Mouse (Mus musculus) megakaryocyte progenitor cell, adult 5-6 weeks (primary cell): ENCODE measurements around the gene Egln2. TPM values are rescaled to one million over a fixed set of nuclear protein-coding genes. Genes with fewer than 3 reads are reported as not detected.

ENCODE experiments used
- ATAC-seq: replicated peaks from 2 replicates; pipeline ENCODE4 v1.8.0; 2016; ENCODE audit warnings: mild to moderate bottlenecking, moderate TSS enrichment, inconsistent platforms; ENCODE audit not compliant: poor library complexity
- total RNA-seq, 2 experiments: library from RNA; stranded (forward) in 1 of 2; stranded (reverse) in 1 of 2; fragments of 157-497, 149-512 nt in 1 of 2; fragments of 200-1000 nt in 1 of 2; gene quantifications; 2 replicates each; pipeline versions ENCODE4 v1.2.3 to v1.2.4; 2015 to 2017

The Egln2 gene
- total RNA-seq (2015) (7.8 and 7.9 TPM in 2 replicates), total RNA-seq (2017) (26.2 and 26.3 TPM in 2 replicates)

- ATAC-seq, result peak; percentile 66
Observed at GRCm38 (mm10) chr7:27166614-27167474, at the start of gene Egln2. TSS of gene Egln2 (minus strand) at chr7:27166802.

- ATAC-seq, result no peak
Observed at GRCm38 (mm10) chr7:27212626-27213025, 46.0 kb upstream of the Egln2 start.

GRCm38 (mm10) chr7:27203730-27204449 lies 37.3 kb upstream of the Egln2 start:
- no peak for ATAC-seq

GRCm38 (mm10) chr7:27198779-27199178 lies 32.2 kb upstream of the Egln2 start:
- no peak for ATAC-seq

- no peak for ATAC-seq
Observed at GRCm38 (mm10) chr7:27198355-27198754, 31.8 kb upstream of the Egln2 start.

GRCm38 (mm10) chr7:27197634-27198033 lies 31.0 kb upstream of the Egln2 start:
- ATAC-seq, result no peak

- ATAC-seq, result no peak
Observed at GRCm38 (mm10) chr7:27197136-27197535, 30.5 kb upstream of the Egln2 start.

GRCm38 (mm10) chr7:27195681-27196611 lies 29.3 kb upstream of the Egln2 start, which contains the start of the genes BC024978 and Snrpa:
TSS of gene BC024978 (plus strand) at chr7:27195781.
TSS of gene Snrpa (minus strand) at chr7:27196271.
- peak; percentile 91 for ATAC-seq

- ATAC-seq, result no peak
Observed at GRCm38 (mm10) chr7:27193731-27194130, 27.1 kb upstream of the Egln2 start.

GRCm38 (mm10) chr7:27192434-27192833 lies 25.8 kb upstream of the Egln2 start:
- ATAC-seq, result no peak

- ATAC-seq, result peak; percentile 38; the same call in 1 of the 2 replicates
Observed at GRCm38 (mm10) chr7:27189271-27189931, 22.8 kb upstream of the Egln2 start.

- ATAC-seq, result no peak
Observed at GRCm38 (mm10) chr7:27185986-27186385, 19.4 kb upstream of the Egln2 start.

- ATAC-seq, result peak; percentile 96
Observed at GRCm38 (mm10) chr7:27184964-27185363, 18.4 kb upstream of the Egln2 start.

- ATAC-seq, result no peak
Observed at GRCm38 (mm10) chr7:27182498-27182897, 15.9 kb upstream of the Egln2 start.

GRCm38 (mm10) chr7:27180837-27181695 lies 14.5 kb upstream of the Egln2 start, which contains the start of the genes Gm21983 and Mia:
TSS of gene Gm21983 (minus strand) at chr7:27181086.
TSS of gene Mia (minus strand) at chr7:27181157.
- no peak for ATAC-seq

- ATAC-seq, result no peak
Observed at GRCm38 (mm10) chr7:27180036-27180435, 13.4 kb upstream of the Egln2 start.

- ATAC-seq, result no peak
Observed at GRCm38 (mm10) chr7:27179217-27179918, 12.8 kb upstream of the Egln2 start.
